ENCODE assay signal across 17 mouse cellular contexts in the genomic region with DNA sequence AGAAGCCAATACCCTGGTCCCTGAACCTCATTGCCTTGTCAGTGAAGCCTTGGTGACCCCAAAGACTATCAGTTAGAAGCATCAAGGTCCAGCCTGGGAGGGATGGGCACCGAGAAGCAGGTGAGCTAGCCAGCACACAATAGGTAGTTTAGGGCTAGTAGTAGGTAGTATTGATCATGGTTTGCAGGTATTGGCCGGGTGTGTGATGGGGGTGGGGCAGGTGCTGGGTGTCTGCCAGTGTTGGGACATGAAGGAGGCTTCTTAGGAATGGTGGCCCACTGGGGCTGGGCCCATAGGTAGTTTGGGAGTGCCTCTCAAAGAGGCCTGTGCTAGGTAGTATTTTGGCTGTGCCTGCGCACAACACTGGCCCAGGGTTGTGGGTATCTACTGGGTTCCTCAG. TPM values are rescaled to one million over a fixed set of nuclear protein-coding genes. Genes with fewer than 3 reads are reported as not detected.
DNase-seq lines count a peak whose midpoint lies in the region; ATAC-seq lines count a peak whose summit lies in the region.
"Had no signal": no experiment of that assay in that cellular context is flagged by ENCODE, and none has a peak within 500 bp of the region (broad histone marks: within the 10 kb centered on the region; RNA-seq: fewer than 3 reads in every experiment).

No protein-coding gene starts in this region.

- H3K9ac ChIP-seq in forebrain, embryonic 11.5 days (ENCODE audit: low read length), result no peak overlapping the region
- no peak overlapping the region for H3K9ac ChIP-seq in forebrain, embryonic 14.5 days (ENCODE audit: low read length)
- H3K9ac ChIP-seq in kidney, embryonic 16.5 days (replicated peaks; ENCODE audit: low read length), result 0 out of 2 replicates have a peak overlapping the region, but pooled peaks have one; percentile 20
- H3K9ac ChIP-seq in limb, embryonic 15.5 days, result no peak overlapping the region
- H3K9ac ChIP-seq in hindbrain, embryonic 11.5 days (ENCODE audit: low read depth, low read length), result no peak overlapping the region
- H3K9ac ChIP-seq: forebrain, embryonic 15.5 days; hindbrain, embryonic 15.5 days; lung, embryonic 14.5 days had no signal

- no peak overlapping the region for H3K4me2 ChIP-seq in forebrain, embryonic 11.5 days (ENCODE audit: low read depth, low read length, severe bottlenecking)
- H3K4me2 ChIP-seq in forebrain, embryonic 14.5 days (ENCODE audit: low read length), result no peak overlapping the region
- peak overlapping the region; percentile 81 for H3K4me2 ChIP-seq in kidney, embryonic 16.5 days (replicated peaks; ENCODE audit: low read depth, low read length)
- peak overlapping the region; percentile 83; the same call in 1 of the 2 replicates for H3K4me2 ChIP-seq in limb, embryonic 15.5 days
- H3K4me2 ChIP-seq in hindbrain, embryonic 11.5 days (replicated peaks; ENCODE audit: low read depth, low read length), result no peak overlapping the region
- H3K4me2 ChIP-seq: forebrain, embryonic 15.5 days had no signal

- no peaks in the 10 kb centered on the region for H3K36me3 ChIP-seq in forebrain, embryonic 11.5 days (ENCODE audit: control insufficient read depth, insufficient read depth, low read length)
- no peaks in the 10 kb centered on the region for H3K36me3 ChIP-seq in forebrain, embryonic 14.5 days (ENCODE audit: control insufficient read depth, insufficient read depth, low read length)
- H3K36me3 ChIP-seq in kidney, embryonic 16.5 days (ENCODE audit: insufficient read depth, low read length), result no peaks in the 10 kb centered on the region
- H3K36me3 ChIP-seq in limb, embryonic 15.5 days, result no peaks in the 10 kb centered on the region
- no peaks in the 10 kb centered on the region for H3K36me3 ChIP-seq in hindbrain, embryonic 11.5 days (ENCODE audit: control insufficient read depth, insufficient read depth, low read length)
- H3K36me3 ChIP-seq: forebrain, embryonic 15.5 days; hindbrain, embryonic 15.5 days had no signal

- H3K4me1 ChIP-seq in forebrain, embryonic 11.5 days (replicated peaks; ENCODE audit: control insufficient read depth, insufficient read depth, low read length), result peaks cover 6% of the 10 kb centered on the region; the same call in 1 of the 2 replicates
- H3K4me1 ChIP-seq in forebrain, embryonic 14.5 days (ENCODE audit: control insufficient read depth, insufficient read depth, low read length), result peaks cover 6% of the 10 kb centered on the region; the same call in 1 of the 2 replicates
- H3K4me1 ChIP-seq in kidney, embryonic 16.5 days (ENCODE audit: insufficient read depth, low read length), result peaks cover 55% of the 10 kb centered on the region
- H3K4me1 ChIP-seq in limb, embryonic 15.5 days, result peaks cover 60% of the 10 kb centered on the region
- H3K4me1 ChIP-seq in hindbrain, embryonic 11.5 days (replicated peaks; ENCODE audit: control insufficient read depth, insufficient read depth, low read length), result peaks cover 5% of the 10 kb centered on the region; the same call in 1 of the 2 replicates

- H3K4me3 ChIP-seq in forebrain, embryonic 11.5 days (ENCODE audit: low read depth, low read length), result no peak overlapping the region
- H3K4me3 ChIP-seq in forebrain, embryonic 14.5 days (ENCODE audit: low read depth, low read length), result no peak overlapping the region
- H3K4me3 ChIP-seq in kidney, embryonic 16.5 days (ENCODE audit: low read length), result peak overlapping the region; percentile 71; the same call in 1 of the 2 replicates
- H3K4me3 ChIP-seq in limb, embryonic 15.5 days, result no peak overlapping the region
- no peak overlapping the region for H3K4me3 ChIP-seq in hindbrain, embryonic 11.5 days (ENCODE audit: low read depth, low read length)
- H3K4me3 ChIP-seq: forebrain, embryonic 15.5 days had no signal

- H3K27ac ChIP-seq in forebrain, embryonic 11.5 days (ENCODE audit: low read depth, low read length), result no peak overlapping the region
- H3K27ac ChIP-seq in forebrain, embryonic 14.5 days (ENCODE audit: low read depth, low read length), result no peak overlapping the region
- H3K27ac ChIP-seq in kidney, embryonic 16.5 days (ENCODE audit: low read length), result 0 out of 2 replicates have a peak overlapping the region, but pooled peaks have one; percentile 0
- no peak overlapping the region for H3K27ac ChIP-seq in limb, embryonic 15.5 days
- H3K27ac ChIP-seq in hindbrain, embryonic 11.5 days (ENCODE audit: low read depth, low read length), result no peak overlapping the region
- H3K27ac ChIP-seq: forebrain, embryonic 15.5 days; hindbrain, embryonic 15.5 days had no signal

- H3K9me3 ChIP-seq in forebrain, embryonic 11.5 days (ENCODE audit: control insufficient read depth, low read length), result no peaks in the 10 kb centered on the region
- H3K9me3 ChIP-seq in forebrain, embryonic 14.5 days (replicated peaks; ENCODE audit: control insufficient read depth, low read length), result no peaks in the 10 kb centered on the region
- no peaks in the 10 kb centered on the region for H3K9me3 ChIP-seq in kidney, embryonic 16.5 days (ENCODE audit: low read length)
- no peaks in the 10 kb centered on the region for H3K9me3 ChIP-seq in limb, embryonic 15.5 days
- no peaks in the 10 kb centered on the region for H3K9me3 ChIP-seq in hindbrain, embryonic 11.5 days (ENCODE audit: control insufficient read depth, low read length)
- H3K9me3 ChIP-seq: forebrain, embryonic 15.5 days; hindbrain, embryonic 15.5 days had no signal

- H3K27me3 ChIP-seq in forebrain, embryonic 11.5 days (ENCODE audit: control insufficient read depth, insufficient read depth, low read length), result peaks cover 99% of the 10 kb centered on the region
- H3K27me3 ChIP-seq in forebrain, embryonic 14.5 days (replicated peaks; ENCODE audit: control insufficient read depth, insufficient read depth, low read length), result peaks cover 98% of the 10 kb centered on the region
- H3K27me3 ChIP-seq in kidney, embryonic 16.5 days (ENCODE audit: insufficient read depth, low read length), result 0 out of 2 replicates have a peak, but pooled peaks cover 4% of the 10 kb centered on the region
- peaks cover 38% of the 10 kb centered on the region for H3K27me3 ChIP-seq in limb, embryonic 15.5 days
- peaks cover 97% of the 10 kb centered on the region for H3K27me3 ChIP-seq in hindbrain, embryonic 11.5 days (ENCODE audit: control insufficient read depth, insufficient read depth, low read length)
- H3K27me3 ChIP-seq: Patski had no signal

- peak; percentile 51 for DNase-seq in forebrain, embryonic 11.5 days (ENCODE audit: low spot score)
- no peak for DNase-seq in forebrain, embryonic 14.5 days (ENCODE audit: low spot score)
- DNase-seq in A20 (ENCODE audit: low read depth, low spot score), result peak; percentile 26
- no peak for DNase-seq in thymus, postnatal 4 days
- DNase-seq in thymus, adult 18-20 months, result no peak
- DNase-seq in hindbrain, embryonic 11.5 days (ENCODE audit: low spot score), result no peak
- DNase-seq: cerebellum, adult 11-12 months; gastrocnemius, postnatal 25 days; layer of hippocampus, adult 9-11 months; lung, embryonic 14.5 days; midbrain, embryonic 14.5 days had no signal

- WGBS in forebrain, embryonic 11.5 days, result 12% methylated on average over 3 of the region's 3 CpGs
- WGBS in forebrain, embryonic 14.5 days, result 12% methylated on average over 3 of the region's 3 CpGs
- 32% methylated on average over 3 of the region's 3 CpGs for whole genome bisulfite sequencing in kidney, embryonic 16.5 days
- WGBS in limb, embryonic 15.5 days, result 58% methylated on average over 3 of the region's 3 CpGs
- 15% methylated on average over 3 of the region's 3 CpGs for WGBS in hindbrain, embryonic 11.5 days

- no peak for ATAC-seq in forebrain, embryonic 11.5 days (replicated peaks; ENCODE audit: low FRiP score)
- no peak for ATAC-seq in forebrain, embryonic 14.5 days
- no peak for ATAC-seq in kidney, embryonic 16.5 days (ENCODE audit: low FRiP score, low TSS enrichment)
- no peak for ATAC-seq in limb, embryonic 15.5 days (ENCODE audit: insufficient number of reproducible peaks, low FRiP score, low TSS enrichment, low read depth)
- ATAC-seq in hindbrain, embryonic 11.5 days (ENCODE audit: low FRiP score), result no peak
- ATAC-seq: forebrain, embryonic 15.5 days; Patski had no signal

RNA-seq across cellular contexts. Expression of a gene that starts 1.9 kb away (rescaled TPM):
- polyA plus RNA-seq in forebrain, embryonic 11.5 days (2014; fragmentation: Nextera tagmentation; extraction: Ambion mirVana), result not detected in 2 replicates
- not detected in 2 replicates for polyA plus RNA-seq in forebrain, embryonic 14.5 days (2014; fragmentation: Nextera tagmentation; extraction: Ambion mirVana)
- not detected in 2 replicates for polyA plus RNA-seq in kidney, embryonic 16.5 days (2015; fragmentation: Nextera tagmentation; extraction: Ambion mirVana)
- 0.70 TPM in 1 of 2 replicates, not detected in the other for polyA plus RNA-seq in limb, embryonic 15.5 days (2015; fragmentation: Nextera tagmentation; extraction: Ambion mirVana)
- polyA plus RNA-seq in hindbrain, embryonic 11.5 days (2014; fragmentation: Nextera tagmentation; extraction: Ambion mirVana), result not detected in 2 replicates
- polyA plus RNA-seq: forebrain, embryonic 15.5 days; heart, embryonic 14.5 days; hindbrain, embryonic 15.5 days; lung, embryonic 14.5 days; midbrain, embryonic 14.5 days had no signal

RNA-seq across cellular contexts. Expression of a gene that starts 1.9 kb away (rescaled TPM):
- not detected in 2 replicates for polyA plus RNA-seq in forebrain, embryonic 11.5 days (2014; fragmentation: Nextera tagmentation; extraction: Ambion mirVana)
- not detected in 2 replicates for polyA plus RNA-seq in forebrain, embryonic 14.5 days (2014; fragmentation: Nextera tagmentation; extraction: Ambion mirVana)
- 8.2 and 10.8 TPM in 2 replicates for polyA plus RNA-seq in kidney, embryonic 16.5 days (2015; fragmentation: Nextera tagmentation; extraction: Ambion mirVana)
- polyA plus RNA-seq in limb, embryonic 15.5 days (2015; fragmentation: Nextera tagmentation; extraction: Ambion mirVana), result 2.2 and 2.5 TPM in 2 replicates
- 13.3 and 14.2 TPM in 2 replicates for polyA plus RNA-seq in hindbrain, embryonic 11.5 days (2014; fragmentation: Nextera tagmentation; extraction: Ambion mirVana)
- polyA plus RNA-seq: forebrain, embryonic 15.5 days; midbrain, embryonic 14.5 days had no signal

RNA-seq across cellular contexts. Expression of a gene that starts 6.5 kb away (rescaled TPM):
- polyA plus RNA-seq in forebrain, embryonic 11.5 days (2014; fragmentation: Nextera tagmentation; extraction: Ambion mirVana), result not detected in 2 replicates
- not detected in 2 replicates for polyA plus RNA-seq in forebrain, embryonic 14.5 days (2014; fragmentation: Nextera tagmentation; extraction: Ambion mirVana)
- polyA plus RNA-seq in kidney, embryonic 16.5 days (2015; fragmentation: Nextera tagmentation; extraction: Ambion mirVana), result 2.9 and 3.8 TPM in 2 replicates
- 0.41 and 1.1 TPM in 2 replicates for polyA plus RNA-seq in limb, embryonic 15.5 days (2015; fragmentation: Nextera tagmentation; extraction: Ambion mirVana)
- 2.1 and 11.6 TPM in 2 replicates for polyA plus RNA-seq in hindbrain, embryonic 11.5 days (2014; fragmentation: Nextera tagmentation; extraction: Ambion mirVana)
- polyA plus RNA-seq: forebrain, embryonic 15.5 days; heart, embryonic 14.5 days; midbrain, embryonic 14.5 days had no signal

RNA-seq across cellular contexts. Expression of a gene that starts 6.6 kb away (rescaled TPM):
- polyA plus RNA-seq in forebrain, embryonic 11.5 days (2014; fragmentation: Nextera tagmentation; extraction: Ambion mirVana), result not detected in 2 replicates
- not detected in 2 replicates for polyA plus RNA-seq in forebrain, embryonic 14.5 days (2014; fragmentation: Nextera tagmentation; extraction: Ambion mirVana)
- polyA plus RNA-seq in kidney, embryonic 16.5 days (2015; fragmentation: Nextera tagmentation; extraction: Ambion mirVana), result 25.7 and 27.5 TPM in 2 replicates
- polyA plus RNA-seq in limb, embryonic 15.5 days (2015; fragmentation: Nextera tagmentation; extraction: Ambion mirVana), result 12.0 and 12.9 TPM in 2 replicates
- 0.34 and 1.9 TPM in 2 replicates for polyA plus RNA-seq in hindbrain, embryonic 11.5 days (2014; fragmentation: Nextera tagmentation; extraction: Ambion mirVana)
- polyA plus RNA-seq: forebrain, embryonic 15.5 days; midbrain, embryonic 14.5 days had no signal

RNA-seq across cellular contexts. Expression of a gene that starts 10.7 kb away (rescaled TPM):
- not detected in 2 replicates for polyA plus RNA-seq in forebrain, embryonic 11.5 days (2014; fragmentation: Nextera tagmentation; extraction: Ambion mirVana)
- 0.26 TPM in 1 of 2 replicates, not detected in the other for polyA plus RNA-seq in forebrain, embryonic 14.5 days (2014; fragmentation: Nextera tagmentation; extraction: Ambion mirVana)
- polyA plus RNA-seq in kidney, embryonic 16.5 days (2015; fragmentation: Nextera tagmentation; extraction: Ambion mirVana), result 9.0 and 9.5 TPM in 2 replicates
- polyA plus RNA-seq in limb, embryonic 15.5 days (2015; fragmentation: Nextera tagmentation; extraction: Ambion mirVana), result 1.7 and 2.1 TPM in 2 replicates
- polyA plus RNA-seq in hindbrain, embryonic 11.5 days (2014; fragmentation: Nextera tagmentation; extraction: Ambion mirVana), result 23.8 and 39.3 TPM in 2 replicates
- polyA plus RNA-seq: forebrain, embryonic 15.5 days; midbrain, embryonic 14.5 days had no signal

Comparison
In these comparisons a context has a peak if more than half of its experiments do, and no peak if none do; other contexts are left out.
1. DNase-seq: peak in forebrain, embryonic 11.5 days (single experiment) and A20 (single experiment); none in forebrain, embryonic 14.5 days (single experiment), thymus, postnatal 4 days (single experiment), thymus, adult 18-20 months (0 of 2) and hindbrain, embryonic 11.5 days (single experiment).
2. H3K4me2 ChIP-seq: peak in kidney, embryonic 16.5 days (single experiment) and limb, embryonic 15.5 days (single experiment); none in forebrain, embryonic 11.5 days (single experiment), forebrain, embryonic 14.5 days (single experiment) and hindbrain, embryonic 11.5 days (single experiment).